Mouse (Mus musculus) limb, embryonic 14.5 days (tissue): ENCODE data around the gene Zfp706. TPM values are rescaled to one million over a fixed set of nuclear protein-coding genes. Genes with fewer than 3 reads are reported as not detected.
A peak's percentile ranks its signal among the peaks of the same experiment; 100 is the strongest.

ENCODE experiments used
- ATAC-seq: fragments of 200-750 bp; cut with Nextera tagmentation; 2 replicates; pipeline ENCODE4 v1.8.0; 2017; ENCODE audit warnings: low read depth, moderate number of reproducible peaks, moderate TSS enrichment; ENCODE audit not compliant: low FRiP score
- DNase-seq: peaks from one replicate; pipeline ENCODE4 v3.0.0-alpha.2; 2015; ENCODE audit warnings: low spot score
- H3K27ac ChIP-seq: fragments of 300-500 bp; sonication (generic); replicated peaks from 2 replicates; pipeline ENCODE4 v1.5.1; 2014; ENCODE audit warnings: low read depth, mild to moderate bottlenecking, low read length, moderate library complexity, mixed read lengths
- H3K27me3 ChIP-seq: fragments of 300-500 bp; sonication (generic); 2 replicates; pipeline ENCODE4 v1.6.1; 2014; ENCODE audit warnings: low read length, mixed read lengths; ENCODE audit not compliant: control insufficient read depth, insufficient read depth
- H3K36me3 ChIP-seq: fragments of 300-500 bp; sonication (generic); 2 replicates; pipeline ENCODE4 v1.6.1; 2014; ENCODE audit warnings: mild to moderate bottlenecking, low read length, moderate library complexity, mixed read lengths; ENCODE audit not compliant: control insufficient read depth, insufficient read depth
- H3K4me1 ChIP-seq: fragments of 300-500 bp; sonication (generic); 2 replicates; pipeline ENCODE4 v1.6.1; 2014; ENCODE audit warnings: antibody characterized with exemption, low read length, mixed read lengths; ENCODE audit not compliant: control insufficient read depth, insufficient read depth
- H3K4me2 ChIP-seq: fragments of 300-500 bp; sonication (generic); replicated peaks from 2 replicates; pipeline ENCODE4 v1.6.1; 2014; ENCODE audit warnings: low read depth, mild to moderate bottlenecking, low read length, moderate library complexity; ENCODE audit not compliant: severe bottlenecking
- H3K4me3 ChIP-seq: fragments of 300-500 bp; sonication (generic); replicated peaks from 2 replicates; pipeline ENCODE4 v1.5.1; 2014; ENCODE audit warnings: low read length
- H3K9ac ChIP-seq: fragments of 300-500 bp; sonication (generic); 2 replicates; pipeline ENCODE4 v1.6.1; 2014; ENCODE audit warnings: mild to moderate bottlenecking, low read depth, low read length, moderate library complexity; ENCODE audit not compliant: severe bottlenecking
- H3K9me3 ChIP-seq: fragments of 300-500 bp; sonication (generic); 2 replicates; pipeline ENCODE4 v1.6.1; 2016; ENCODE audit warnings: low read length; ENCODE audit not compliant: control insufficient read depth
- POLR2A ChIP-seq: fragments of 200-500 bp; IDR thresholded peaks from 2 replicates; pipeline ENCODE4 v1.8.0; 2012; ENCODE audit warnings: inconsistent platforms, mild to moderate bottlenecking, moderate library complexity, borderline replicate concordance; ENCODE audit not compliant: insufficient read depth, insufficient read length; ENCODE audit errors: extremely low read depth
- WGBS: fragments of 180-500 bp; shearing (Covaris S2); extraction: QIAGEN DNeasy Blood & Tissue Kit; methylation state at CpG from one replicate; pipeline ENCODE4 v1.1.7; 2014; 5-methylcytosine and 5-hydroxymethylcytosine counted together
- polyA plus RNA-seq, 2 experiments: library from polyadenylated mRNA; depleted of rRNA in 1 of 2; stranded (reverse) in 1 of 2; unstranded in 1 of 2; fragments of >200 nt; fragmentation: Nextera tagmentation in 1 of 2; extraction: Ambion mirVana in 1 of 2; gene quantifications; 2 replicates each; pipeline versions ENCODE4 v1.2.1 to v1.2.3; 2012 to 2014

Zfp706 gene
- polyA plus RNA-seq, 2 experiments = 98.3 to 400 TPM

DNA sequence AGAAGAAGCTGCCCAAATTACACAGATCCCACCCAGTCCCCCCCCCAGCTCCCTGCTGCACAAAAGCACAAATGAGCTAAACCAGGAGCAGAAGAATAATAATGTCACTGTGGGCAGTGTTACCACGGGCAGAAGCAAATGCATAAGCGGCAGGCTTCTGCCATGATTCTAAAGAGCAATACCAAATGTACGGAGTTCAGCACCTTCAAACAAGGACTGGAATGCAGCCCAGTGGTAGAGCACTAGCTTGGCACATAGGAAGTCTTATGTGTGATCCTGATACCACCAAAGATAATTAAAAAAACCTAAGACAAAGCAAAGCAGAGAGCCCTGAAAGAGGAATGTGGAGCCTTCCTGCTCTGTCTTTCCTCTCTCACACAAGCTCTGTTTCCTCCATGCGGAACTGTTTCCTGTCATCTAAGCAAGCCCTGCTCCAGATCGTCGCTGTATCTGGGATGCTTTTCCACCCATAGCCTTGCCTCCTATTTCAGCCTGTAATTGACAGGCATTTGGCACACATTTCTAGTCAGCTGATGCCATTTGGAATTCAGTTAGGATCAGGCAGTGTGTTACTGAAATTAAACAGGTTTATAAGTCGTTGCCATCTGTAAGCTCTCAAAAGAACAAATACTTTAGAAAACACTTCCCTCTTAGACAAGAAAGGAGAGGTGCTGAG lies 29.0 kb upstream of the Zfp706 start:
- Histone ChIP-seq H3K36me3 (no peaks in the 10 kb centered on the region), H3K4me2 (no peak overlapping the region), H3K27ac (no peak overlapping the region), H3K9me3 (no peaks in the 10 kb centered on the region), H3K4me1 (peaks cover 6% of the 10 kb centered on the region), H3K4me3 (no peak overlapping the region), H3K9ac (no peak overlapping the region), H3K27me3 (no peaks in the 10 kb centered on the region)
- no peak for ATAC-seq
- WGBS = 39% methylated on average over 7 of the region's 7 CpGs
- peak; percentile 33 for DNase-seq
- TF ChIP-seq POLR2A = no peak

DNA sequence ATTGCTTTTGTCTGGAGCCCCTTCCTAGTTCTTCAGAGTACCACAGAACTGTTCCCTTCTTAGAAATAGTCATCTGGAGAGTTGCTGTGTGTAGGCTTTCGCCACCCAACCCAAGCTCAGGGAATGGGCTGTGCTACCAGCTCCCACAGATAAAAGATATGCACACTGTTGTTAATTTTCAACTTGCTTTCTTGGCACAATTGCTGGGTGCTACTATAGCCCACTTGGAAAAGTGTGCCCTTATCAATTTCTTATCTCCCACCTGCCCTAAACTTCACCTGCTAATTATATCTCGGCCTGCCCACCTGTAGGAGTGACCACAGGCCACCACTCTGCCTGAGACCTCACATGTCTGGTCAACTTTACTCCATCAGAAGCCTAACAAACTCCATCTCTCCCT lies 26.6 kb upstream of the Zfp706 start:
- Histone ChIP-seq H3K36me3 (no peaks in the 10 kb centered on the region), H3K9ac (no peak overlapping the region), H3K4me1 (peaks cover 15% of the 10 kb centered on the region), H3K9me3 (no peaks in the 10 kb centered on the region), H3K4me3 (no peak overlapping the region), H3K27ac (no peak overlapping the region), H3K27me3 (no peaks in the 10 kb centered on the region), H3K4me2 (no peak overlapping the region)
- ATAC-seq (no peak), DNase-seq (no peak)
- WGBS = 86% methylated on average over 2 of the region's 2 CpGs
- TF ChIP-seq POLR2A = no peak

DNA sequence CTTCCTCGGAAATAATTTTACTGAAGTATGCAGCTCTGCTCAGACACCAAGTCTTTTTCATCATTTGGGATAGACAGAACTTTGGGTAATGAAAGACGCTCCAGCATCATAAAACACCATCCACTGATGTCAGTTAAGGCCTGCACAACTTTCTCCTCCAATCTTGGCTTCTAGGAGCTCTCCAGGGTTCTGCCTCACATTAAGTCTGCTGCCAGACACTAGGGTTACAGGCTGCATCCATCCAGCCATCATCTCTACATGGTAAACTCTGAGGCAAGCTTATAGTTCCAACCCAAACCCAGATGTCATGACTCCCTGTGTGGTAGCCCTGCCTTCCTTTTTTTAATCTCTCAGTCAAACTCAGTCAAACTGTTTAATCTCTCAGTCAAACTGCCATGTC lies 25.9 kb upstream of the Zfp706 start:
- WGBS = 89% methylated on average over 2 of the region's 2 CpGs
- no peaks in the 10 kb centered on the region for H3K36me3 ChIP-seq
- H3K4me2 ChIP-seq = no peak overlapping the region
- no peak overlapping the region for H3K4me3 ChIP-seq
- DNase-seq (no peak), ATAC-seq (no peak)
- no peak overlapping the region for H3K9ac ChIP-seq
- no peak for TF ChIP-seq POLR2A
- H3K9me3 ChIP-seq = no peaks in the 10 kb centered on the region
- H3K27ac ChIP-seq = no peak overlapping the region
- peaks cover 15% of the 10 kb centered on the region for H3K4me1 ChIP-seq
- no peaks in the 10 kb centered on the region for H3K27me3 ChIP-seq

DNA sequence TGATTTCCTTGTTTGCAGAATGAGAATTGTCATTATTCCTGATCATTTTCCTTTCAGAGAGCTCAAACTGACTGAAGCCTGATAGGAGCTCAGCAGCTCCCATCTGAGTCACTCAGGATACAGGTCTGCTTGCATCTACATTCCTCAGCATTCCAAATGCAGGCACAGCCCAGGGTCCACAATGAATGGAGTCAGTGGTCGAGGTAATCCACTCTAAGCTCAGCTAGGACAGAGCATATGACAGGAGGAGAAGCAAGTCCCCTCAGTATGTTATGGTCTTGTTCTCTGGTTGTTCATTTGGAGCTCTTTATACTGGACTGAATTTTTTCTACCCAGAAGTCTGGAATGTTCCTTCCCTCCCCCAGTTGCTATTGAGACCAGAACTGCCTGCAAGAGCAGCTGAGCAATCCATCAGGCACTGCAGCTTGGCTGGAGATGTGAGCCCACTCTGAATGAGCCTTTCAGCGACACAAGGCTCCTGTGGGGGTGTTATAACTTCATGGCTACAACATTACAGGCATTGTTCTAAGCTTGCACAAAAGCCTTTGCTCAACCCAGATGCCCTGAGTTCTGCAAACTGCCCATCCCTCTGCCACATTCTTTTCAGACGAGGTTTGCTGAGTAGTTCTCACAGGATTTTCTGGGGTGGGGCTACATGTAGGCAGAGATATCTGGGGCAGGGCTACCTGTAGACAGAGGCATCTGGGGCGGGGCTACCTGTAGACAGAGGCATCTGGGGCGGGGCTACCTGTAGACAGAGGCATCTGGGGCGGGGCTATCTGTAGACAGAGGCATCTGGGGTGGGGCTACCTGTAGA lies 24.0 kb upstream of the Zfp706 start:
- Histone ChIP-seq H3K27ac (peak overlapping the region; percentile 43; the same call in 1 of the 2 replicates), H3K4me2 (no peak overlapping the region), H3K9me3 (no peaks in the 10 kb centered on the region), H3K27me3 (no peaks in the 10 kb centered on the region), H3K36me3 (no peaks in the 10 kb centered on the region), H3K9ac (no peak overlapping the region), H3K4me3 (no peak overlapping the region), H3K4me1 (peaks cover 10% of the 10 kb centered on the region)
- DNase-seq = peak; percentile 52
- TF ChIP-seq POLR2A = no peak
- WGBS = 30% methylated on average over 6 of the region's 6 CpGs
- ATAC-seq = peak; percentile 55; the same call in 1 of the 2 replicates

DNA sequence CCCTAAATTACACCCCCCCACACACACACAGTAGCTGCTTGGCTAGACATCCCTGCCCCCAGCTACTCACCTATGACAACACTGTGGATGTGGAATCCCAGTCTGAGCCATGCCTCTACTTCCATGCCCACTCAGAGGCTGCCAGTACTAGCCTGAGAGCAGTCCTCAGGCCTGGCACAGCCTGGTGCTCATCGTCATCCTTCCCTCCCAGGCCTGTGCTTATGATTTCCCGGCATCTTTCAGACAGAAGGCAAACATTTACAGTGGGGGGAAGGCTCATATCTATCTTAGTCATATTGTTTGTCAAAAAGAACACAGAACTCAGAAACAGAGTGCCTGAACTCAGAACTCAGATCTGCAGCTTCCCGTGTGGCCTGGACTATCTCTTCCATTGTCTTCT lies 23.4 kb upstream of the Zfp706 start:
- TF ChIP-seq POLR2A = no peak
- H3K9ac ChIP-seq = no peak overlapping the region
- no peaks in the 10 kb centered on the region for H3K27me3 ChIP-seq
- H3K9me3 ChIP-seq = no peaks in the 10 kb centered on the region
- no peak overlapping the region for H3K4me2 ChIP-seq
- no peaks in the 10 kb centered on the region for H3K36me3 ChIP-seq
- H3K4me3 ChIP-seq = no peak overlapping the region
- peak overlapping the region; percentile 43; the same call in 1 of the 2 replicates for H3K27ac ChIP-seq
- 90% methylated on average over 3 of the region's 3 CpGs for WGBS
- peaks cover 10% of the 10 kb centered on the region; the same call in 1 of the 2 replicates for H3K4me1 ChIP-seq
- ATAC-seq = no peak
- DNase-seq = no peak
